Mouse (Mus musculus) liver, postnatal 0 days (tissue): ENCODE data around the gene Trim28.

Experiments
- CTCF ChIP-seq: sonication (generic); IDR thresholded peaks from 2 replicates; pipeline ENCODE4 v1.5.1; 2016; ENCODE audit warnings: antibody characterized with exemption, low read depth
- EP300 ChIP-seq: IDR thresholded peaks from 2 replicates; pipeline ENCODE4 v1.6.1; 2016; ENCODE audit warnings: antibody characterized with exemption, low read depth, mild to moderate bottlenecking

DNA sequence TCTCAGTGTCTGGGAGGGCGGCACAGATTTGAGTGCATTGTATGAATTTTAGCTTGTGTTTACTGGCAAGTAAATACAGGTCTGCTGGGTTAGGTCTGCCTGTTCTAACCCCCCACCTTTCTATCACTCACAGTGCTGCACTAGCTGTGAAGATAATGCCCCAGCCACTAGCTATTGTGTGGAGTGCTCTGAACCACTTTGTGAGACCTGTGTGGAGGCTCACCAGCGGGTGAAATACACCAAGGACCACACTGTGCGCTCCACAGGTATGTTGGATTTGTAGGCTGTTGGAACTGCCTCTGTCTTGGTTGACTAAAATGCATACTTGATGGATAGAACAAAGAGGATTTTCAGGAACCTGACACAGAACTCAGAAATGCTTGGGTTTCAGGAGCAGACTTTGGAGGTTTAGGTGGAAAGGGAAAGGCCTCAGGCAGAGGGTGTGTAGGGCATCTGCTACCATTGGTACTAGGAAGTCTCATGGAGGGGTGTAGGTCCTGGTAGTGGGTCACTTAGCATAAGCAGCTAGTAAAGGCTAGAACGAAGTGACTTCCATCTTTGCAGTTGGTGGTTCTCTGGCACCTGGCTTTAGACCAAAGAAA is 26.7 kb downstream of the Trim28 start:
- TF ChIP-seq CTCF: no peak
- no peak for TF ChIP-seq EP300
